Mouse (Mus musculus) limb, embryonic 10.5 days (tissue): ENCODE data around the gene Slc22a14. TPM values are rescaled to one million over a fixed set of nuclear protein-coding genes. Genes with fewer than 3 reads are reported as not detected.

Source experiments
- DNase-seq: peaks from one replicate; pipeline ENCODE4 v3.0.0-alpha.2; 2017; ENCODE audit warnings: low spot score
- H3K27ac ChIP-seq: fragments of 300-500 bp; sonication (generic); 2 replicates; pipeline ENCODE4 v1.5.1; 2016; ENCODE audit warnings: mild to moderate bottlenecking
- H3K27me3 ChIP-seq: fragments of 300-500 bp; sonication (generic); 2 replicates; pipeline ENCODE4 v1.6.1; 2016; ENCODE audit warnings: low read depth, mild to moderate bottlenecking; ENCODE audit not compliant: poor library complexity, severe bottlenecking
- H3K36me3 ChIP-seq: fragments of 300-500 bp; sonication (generic); 2 replicates; pipeline ENCODE4 v1.6.1; 2016; ENCODE audit warnings: mild to moderate bottlenecking, moderate library complexity
- H3K4me1 ChIP-seq: fragments of 300-500 bp; sonication (generic); 2 replicates; pipeline ENCODE4 v1.6.1; 2016
- H3K4me3 ChIP-seq: fragments of 300-500 bp; sonication (generic); 2 replicates; pipeline ENCODE4 v1.5.1; 2016; ENCODE audit warnings: mild to moderate bottlenecking, moderate library complexity
- H3K9me3 ChIP-seq: fragments of 300-500 bp; sonication (generic); replicated peaks from 2 replicates; pipeline ENCODE4 v1.6.1; 2016; ENCODE audit warnings: mild to moderate bottlenecking
- WGBS: fragments of 180-500 bp; shearing (Covaris S2); methylation state at CpG from one replicate; pipeline ENCODE4 v1.1.7; 2016; 5-methylcytosine and 5-hydroxymethylcytosine counted together
- polyA plus RNA-seq: library from polyadenylated mRNA; unstranded; fragments of >200 nt; fragmentation: Nextera tagmentation; extraction: Ambion mirVana; gene quantifications from 2 replicates; pipeline ENCODE4 v1.2.1, GENCODE M21; 2016

Slc22a14 gene
- polyA plus RNA-seq, 1 experiment from 2014 or later: not detected

GRCm38 (mm10) chr9:119201653-119202052 lies 163.7 kb downstream of the Slc22a14 start:
- Histone ChIP-seq H3K9me3 (no peaks in the 10 kb centered on the region; the same call in 1 of the 2 replicates), H3K36me3 (no peaks in the 10 kb centered on the region), H3K4me3 (no peak overlapping the region), H3K4me1 (no peaks in the 10 kb centered on the region), H3K27me3 (no peaks in the 10 kb centered on the region), H3K27ac (no peak overlapping the region)
- WGBS: 89% methylated on average over 5 of the region's 5 CpGs
- DNase-seq: no peak

- H3K4me3 ChIP-seq: no peak overlapping the region
- H3K4me1 ChIP-seq: no peaks in the 10 kb centered on the region
- no peaks in the 10 kb centered on the region for H3K27me3 ChIP-seq
- no peak for DNase-seq
- no peaks in the 10 kb centered on the region; the same call in 1 of the 2 replicates for H3K9me3 ChIP-seq
- no peaks in the 10 kb centered on the region for H3K36me3 ChIP-seq
- no peak overlapping the region for H3K27ac ChIP-seq
- 89% methylated on average over 10 of the region's 10 CpGs for WGBS
These were observed 166.0 kb downstream of the Slc22a14 start for GRCm38 (mm10) chr9:119199151-119199861.

GRCm38 (mm10) chr9:119192202-119192990 lies 173.0 kb downstream of the Slc22a14 start:
- no peaks in the 10 kb centered on the region for H3K27me3 ChIP-seq
- H3K27ac ChIP-seq: no peak overlapping the region
- peak; percentile 65 for DNase-seq
- no peaks in the 10 kb centered on the region for H3K36me3 ChIP-seq
- H3K4me1 ChIP-seq: no peaks in the 10 kb centered on the region
- WGBS: 34% methylated on average over 11 of the region's 11 CpGs
- no peaks in the 10 kb centered on the region for H3K9me3 ChIP-seq
- no peak overlapping the region for H3K4me3 ChIP-seq

- 43% methylated on average over 3 of the region's 3 CpGs for WGBS
- DNase-seq: no peak
- no peak overlapping the region for H3K4me3 ChIP-seq
- no peaks in the 10 kb centered on the region for H3K9me3 ChIP-seq
- H3K27ac ChIP-seq: no peak overlapping the region
- H3K4me1 ChIP-seq: peaks cover 2% of the 10 kb centered on the region; the same call in 1 of the 2 replicates
- H3K27me3 ChIP-seq: no peaks in the 10 kb centered on the region
- no peaks in the 10 kb centered on the region for H3K36me3 ChIP-seq
These were observed 184.1 kb downstream of the Slc22a14 start for GRCm38 (mm10) chr9:119181241-119181728.

GRCm38 (mm10) chr9:119179292-119179691 lies 186.1 kb downstream of the Slc22a14 start:
- Histone ChIP-seq H3K36me3 (no peaks in the 10 kb centered on the region), H3K27ac (no peak overlapping the region), H3K9me3 (no peaks in the 10 kb centered on the region), H3K4me3 (no peak overlapping the region), H3K27me3 (no peaks in the 10 kb centered on the region), H3K4me1 (peaks cover 2% of the 10 kb centered on the region; the same call in 1 of the 2 replicates)
- WGBS: 92% methylated on average over 11 of the region's 11 CpGs
- DNase-seq: no peak

- Histone ChIP-seq H3K9me3 (no peaks in the 10 kb centered on the region), H3K36me3 (no peaks in the 10 kb centered on the region), H3K27ac (no peak overlapping the region), H3K4me3 (no peak overlapping the region), H3K4me1 (no peaks in the 10 kb centered on the region), H3K27me3 (no peaks in the 10 kb centered on the region)
- DNase-seq: no peak
- WGBS: 93% methylated on average over 2 of the region's 2 CpGs
These were observed 197.7 kb downstream of the Slc22a14 start for GRCm38 (mm10) chr9:119167608-119168007.

GRCm38 (mm10) chr9:119165548-119165947 lies 199.8 kb downstream of the Slc22a14 start:
- Histone ChIP-seq H3K27me3 (no peaks in the 10 kb centered on the region), H3K4me1 (no peaks in the 10 kb centered on the region), H3K4me3 (no peak overlapping the region), H3K36me3 (no peaks in the 10 kb centered on the region), H3K9me3 (no peaks in the 10 kb centered on the region), H3K27ac (no peak overlapping the region)
- 96% methylated on average over 6 of the region's 6 CpGs for WGBS
- no peak for DNase-seq

GRCm38 (mm10) chr9:119164743-119165142 lies 200.6 kb downstream of the Slc22a14 start:
- Histone ChIP-seq H3K4me1 (no peaks in the 10 kb centered on the region), H3K27me3 (no peaks in the 10 kb centered on the region), H3K4me3 (no peak overlapping the region), H3K36me3 (no peaks in the 10 kb centered on the region), H3K9me3 (no peaks in the 10 kb centered on the region), H3K27ac (no peak overlapping the region)
- WGBS: 85% methylated on average over 7 of the region's 7 CpGs
- DNase-seq: no peak

GRCm38 (mm10) chr9:119160689-119161088 lies 204.7 kb downstream of the Slc22a14 start:
- DNase-seq: no peak
- Histone ChIP-seq H3K9me3 (no peaks in the 10 kb centered on the region), H3K4me3 (no peak overlapping the region), H3K4me1 (peaks cover 6% of the 10 kb centered on the region), H3K27ac (no peak overlapping the region), H3K27me3 (peaks cover 32% of the 10 kb centered on the region), H3K36me3 (no peaks in the 10 kb centered on the region)
- WGBS: 89% methylated on average over 3 of the region's 3 CpGs

- H3K9me3 ChIP-seq: no peaks in the 10 kb centered on the region
- no peak for DNase-seq
- H3K27ac ChIP-seq: no peak within 1 kb of the TSS
- no peak within 1 kb of the TSS for H3K4me3 ChIP-seq
- H3K36me3 ChIP-seq: no peaks in the 10 kb centered on the region
- peaks cover 6% of the 10 kb centered on the region for H3K4me1 ChIP-seq
- WGBS: 60% methylated on average over 4 of the region's 4 CpGs
- H3K27me3 ChIP-seq: peaks cover 42% of the 10 kb centered on the region
These were observed 206.5 kb downstream of the Slc22a14 start, which contains the start of gene Gm47289 for GRCm38 (mm10) chr9:119158861-119159260. TSS of gene Gm47289 (plus strand) at chr9:119159161.

- no peaks in the 10 kb centered on the region for H3K36me3 ChIP-seq
- H3K4me1 ChIP-seq: peaks cover 6% of the 10 kb centered on the region
- H3K4me3 ChIP-seq: peak within 1 kb of the TSS; percentile 58
- no peak within 1 kb of the TSS for H3K27ac ChIP-seq
- H3K27me3 ChIP-seq: peaks cover 42% of the 10 kb centered on the region
- DNase-seq: peak; percentile 81
- WGBS: 1% methylated on average over 65 of the region's 65 CpGs
- no peaks in the 10 kb centered on the region for H3K9me3 ChIP-seq
These were observed 208.8 kb downstream of the Slc22a14 start, which contains the start of gene Acaa1b for GRCm38 (mm10) chr9:119156278-119157201. TSS of gene Acaa1b (minus strand) at chr9:119157093.

- 62% methylated on average over 7 of the region's 7 CpGs for WGBS
- H3K9me3 ChIP-seq: no peaks in the 10 kb centered on the region
- H3K4me1 ChIP-seq: peaks cover 6% of the 10 kb centered on the region
- H3K4me3 ChIP-seq: no peak overlapping the region
- no peak for DNase-seq
- peaks cover 42% of the 10 kb centered on the region for H3K27me3 ChIP-seq
- no peak overlapping the region for H3K27ac ChIP-seq
- H3K36me3 ChIP-seq: no peaks in the 10 kb centered on the region
These were observed 209.5 kb downstream of the Slc22a14 start for GRCm38 (mm10) chr9:119155826-119156225.
